Comparison of ENCODE assay signal across 8 mouse cellular contexts in genomic region chr15:8279929-8280610, GRCm38 (mm10).
DNase-seq lines count a peak whose midpoint lies in the region; ATAC-seq lines count a peak whose summit lies in the region.

No protein-coding gene starts in this region.

- peak overlapping the region; percentile 74 for H3K4me2 ChIP-seq in intestine, embryonic 15.5 days (replicated peaks)
- H3K4me2 ChIP-seq in liver, embryonic 16.5 days (ENCODE audit: low read depth, low read length), result peak overlapping the region; percentile 51; the same call in 1 of the 2 replicates
- H3K4me2 ChIP-seq in neural tube, embryonic 13.5 days, result peak overlapping the region; percentile 54

- WGBS in intestine, embryonic 15.5 days, result 39% methylated on average over 19 of the region's 20 CpGs
- 55% methylated on average over 20 of the region's 20 CpGs for WGBS in liver, embryonic 16.5 days (ENCODE audit: insufficient replicate concordance)
- WGBS in neural tube, embryonic 13.5 days, result 68% methylated on average over 20 of the region's 20 CpGs

- no peak overlapping the region for H3K27ac ChIP-seq in brown adipose tissue, adult 24 weeks (replicated peaks; ENCODE audit: low read depth, low read length)
- H3K27ac ChIP-seq in intestine, embryonic 15.5 days, result no peak overlapping the region
- H3K27ac ChIP-seq in liver, embryonic 16.5 days (ENCODE audit: low read length), result no peak overlapping the region
- no peak overlapping the region for H3K27ac ChIP-seq in neural tube, embryonic 13.5 days (replicated peaks)

- H3K9me3 ChIP-seq in intestine, embryonic 15.5 days, result no peaks in the 10 kb centered on the region
- no peaks in the 10 kb centered on the region for H3K9me3 ChIP-seq in liver, embryonic 16.5 days (replicated peaks; ENCODE audit: control insufficient read depth, low read length)
- no peaks in the 10 kb centered on the region for H3K9me3 ChIP-seq in neural tube, embryonic 13.5 days

- peak; percentile 72 for DNase-seq in left cerebral cortex, postnatal 4 days
- no peak for DNase-seq in left cerebral cortex, adult 9 months (ENCODE audit: low spot score in 2 of 2)
- DNase-seq in gastrocnemius, postnatal 4 days (ENCODE audit: low spot score in 2 of 2), result peak; percentile 45 to 56
- DNase-seq in frontal cortex, postnatal 14 days (ENCODE audit: low spot score in 2 of 2), result no peak

- no peaks in the 10 kb centered on the region; the same call in 1 of the 2 replicates for H3K4me1 ChIP-seq in brown adipose tissue, adult 24 weeks (ENCODE audit: control insufficient read depth, insufficient read depth, insufficient read length, low read length)
- H3K4me1 ChIP-seq in intestine, embryonic 15.5 days (replicated peaks), result no peaks in the 10 kb centered on the region
- no peaks in the 10 kb centered on the region for H3K4me1 ChIP-seq in liver, embryonic 16.5 days (ENCODE audit: control insufficient read depth, low read depth, low read length)
- H3K4me1 ChIP-seq in neural tube, embryonic 13.5 days (replicated peaks), result no peaks in the 10 kb centered on the region

- H3K9ac ChIP-seq in intestine, embryonic 15.5 days, result no peak overlapping the region
- H3K9ac ChIP-seq in liver, embryonic 16.5 days (ENCODE audit: low read depth, low read length), result no peak overlapping the region
- H3K9ac ChIP-seq in neural tube, embryonic 13.5 days, result 0 out of 2 replicates have a peak overlapping the region, but pooled peaks have one; percentile 23

- peak; percentile 75 for ATAC-seq in intestine, embryonic 15.5 days
- ATAC-seq in liver, embryonic 16.5 days (ENCODE audit: low read depth), result no peak
- ATAC-seq in neural tube, embryonic 13.5 days (ENCODE audit: low read depth), result peak; percentile 69; the same call in 1 of the 2 replicates

- H3K36me3 ChIP-seq in intestine, embryonic 15.5 days, result no peaks in the 10 kb centered on the region
- no peaks in the 10 kb centered on the region for H3K36me3 ChIP-seq in liver, embryonic 16.5 days (ENCODE audit: control insufficient read depth, insufficient read depth)
- peaks cover 8% of the 10 kb centered on the region for H3K36me3 ChIP-seq in neural tube, embryonic 13.5 days

- intact Hi-C loops in left cerebral cortex, postnatal 4 days (cut with DNase I), result no loop called here

- peak overlapping the region; percentile 55; the same call in 1 of the 2 replicates for H3K4me3 ChIP-seq in brown adipose tissue, adult 24 weeks (ENCODE audit: insufficient read depth, low read depth, low read length)
- H3K4me3 ChIP-seq in intestine, embryonic 15.5 days (replicated peaks), result peak overlapping the region; percentile 40
- peak overlapping the region; percentile 11; the same call in 1 of the 2 replicates for H3K4me3 ChIP-seq in liver, embryonic 16.5 days (ENCODE audit: low read depth, low read length)
- H3K4me3 ChIP-seq in neural tube, embryonic 13.5 days, result peak overlapping the region; percentile 20

- H3K27me3 ChIP-seq in intestine, embryonic 15.5 days (replicated peaks), result no peaks in the 10 kb centered on the region
- H3K27me3 ChIP-seq in liver, embryonic 16.5 days (ENCODE audit: control insufficient read depth, insufficient read depth, low read depth, low read length), result no peaks in the 10 kb centered on the region
- H3K27me3 ChIP-seq in neural tube, embryonic 13.5 days, result no peaks in the 10 kb centered on the region

Comparison
In these comparisons a context has a peak if more than half of its experiments do, and no peak if none do; other contexts are left out.
1. DNase-seq: peak in left cerebral cortex, postnatal 4 days (single experiment) and gastrocnemius, postnatal 4 days (2 of 2); none in left cerebral cortex, adult 9 months (0 of 2) and frontal cortex, postnatal 14 days (0 of 2).
2. Peak in every context shown above with its lines, with median percentiles within 50 percentile points of each other: H3K4me3 ChIP-seq and H3K4me2 ChIP-seq.